Mouse (Mus musculus): ENCODE results near the gene Trp53inp2. TPM values are rescaled to one million over a fixed set of nuclear protein-coding genes. Genes with fewer than 3 reads are reported as not detected.

Gene Trp53inp2
- 94.0 and 104 TPM in 2 replicates for polyA plus RNA-seq (2014; fragmentation: Nextera tagmentation; extraction: Ambion mirVana)

- Histone ChIP-seq H3K27ac (ENCODE audit: low read depth, low read length) (peak within 1 kb of the TSS; percentile 98), H3K4me2 (ENCODE audit: low read depth) (peak within 1 kb of the TSS; percentile 82), H3K4me1 (ENCODE audit: control insufficient read depth, insufficient read depth, low read length) (peaks cover 13% of the 10 kb centered on the region), H3K36me3 (ENCODE audit: control insufficient read depth, insufficient read depth, low read length) (no peaks in the 10 kb centered on the region), H3K9ac (ENCODE audit: low read length) (peak within 1 kb of the TSS; percentile 96), H3K9me3 (ENCODE audit: control insufficient read depth, low read length) (no peaks in the 10 kb centered on the region), H3K27me3 (ENCODE audit: control insufficient read depth, insufficient read depth, low read length) (no peaks in the 10 kb centered on the region), H3K4me3 (ENCODE audit: low read depth, low read length) (peak within 1 kb of the TSS; percentile 80)
- DNase-seq (ENCODE audit: low spot score) (no peak), ATAC-seq (ENCODE audit: insufficient read depth, low FRiP score, low TSS enrichment) (no peak)
- 40% methylated on average over 8 of the region's 8 CpGs for WGBS
Observed at GRCm38 (mm10) chr2:155380261-155381059, at the start of gene Trp53inp2. Trp53inp2 (plus strand) TSS chr2:155381059.

GRCm38 (mm10) chr2:155331351-155331750, 49.5 kb upstream of the Trp53inp2 start:
- Histone ChIP-seq H3K36me3 (ENCODE audit: control insufficient read depth, insufficient read depth, low read length) (peaks cover 10% of the 10 kb centered on the region), H3K27me3 (ENCODE audit: control insufficient read depth, insufficient read depth, low read length) (no peaks in the 10 kb centered on the region), H3K9ac (ENCODE audit: low read length) (no peak overlapping the region), H3K27ac (ENCODE audit: low read depth, low read length) (no peak overlapping the region), H3K9me3 (ENCODE audit: control insufficient read depth, low read length) (no peaks in the 10 kb centered on the region), H3K4me1 (ENCODE audit: control insufficient read depth, insufficient read depth, low read length) (no peaks in the 10 kb centered on the region), H3K4me3 (ENCODE audit: low read depth, low read length) (no peak overlapping the region), H3K4me2 (ENCODE audit: low read depth) (no peak overlapping the region)
- DNase-seq (ENCODE audit: low spot score): no peak
- ATAC-seq (ENCODE audit: insufficient read depth, low FRiP score, low TSS enrichment): no peak
- WGBS: 93% methylated on average over 4 of the region's 4 CpGs

GRCm38 (mm10) chr2:155333421-155333820, 47.4 kb upstream of the Trp53inp2 start:
- 91% methylated on average over 1 of the region's 1 CpGs for WGBS
- no peak overlapping the region for H3K4me3 ChIP-seq (ENCODE audit: low read depth, low read length)
- H3K9ac ChIP-seq (ENCODE audit: low read length): no peak overlapping the region
- no peaks in the 10 kb centered on the region for H3K9me3 ChIP-seq (ENCODE audit: control insufficient read depth, low read length)
- ATAC-seq (ENCODE audit: insufficient read depth, low FRiP score, low TSS enrichment) (no peak), DNase-seq (ENCODE audit: low spot score) (no peak)
- no peaks in the 10 kb centered on the region for H3K27me3 ChIP-seq (ENCODE audit: control insufficient read depth, insufficient read depth, low read length)
- no peaks in the 10 kb centered on the region for H3K4me1 ChIP-seq (ENCODE audit: control insufficient read depth, insufficient read depth, low read length)
- no peak overlapping the region for H3K27ac ChIP-seq (ENCODE audit: low read depth, low read length)
- no peak overlapping the region for H3K4me2 ChIP-seq (ENCODE audit: low read depth)
- peaks cover 5% of the 10 kb centered on the region; the same call in 1 of the 2 replicates for H3K36me3 ChIP-seq (ENCODE audit: control insufficient read depth, insufficient read depth, low read length)

GRCm38 (mm10) chr2:155335231-155335630, 45.6 kb upstream of the Trp53inp2 start:
- Histone ChIP-seq H3K4me2 (ENCODE audit: low read depth) (no peak overlapping the region), H3K4me1 (ENCODE audit: control insufficient read depth, insufficient read depth, low read length) (no peaks in the 10 kb centered on the region), H3K4me3 (ENCODE audit: low read depth, low read length) (no peak overlapping the region), H3K27me3 (ENCODE audit: control insufficient read depth, insufficient read depth, low read length) (no peaks in the 10 kb centered on the region), H3K9ac (ENCODE audit: low read length) (no peak overlapping the region), H3K27ac (ENCODE audit: low read depth, low read length) (no peak overlapping the region), H3K9me3 (ENCODE audit: control insufficient read depth, low read length) (no peaks in the 10 kb centered on the region), H3K36me3 (ENCODE audit: control insufficient read depth, insufficient read depth, low read length) (peaks cover 3% of the 10 kb centered on the region; the same call in 1 of the 2 replicates)
- ATAC-seq (ENCODE audit: insufficient read depth, low FRiP score, low TSS enrichment) (no peak), DNase-seq (ENCODE audit: low spot score) (no peak)
- WGBS: 75% methylated on average over 1 of the region's 1 CpGs

- Histone ChIP-seq H3K27ac (ENCODE audit: low read depth, low read length) (no peak overlapping the region), H3K9ac (ENCODE audit: low read length) (no peak overlapping the region), H3K4me1 (ENCODE audit: control insufficient read depth, insufficient read depth, low read length) (no peaks in the 10 kb centered on the region), H3K9me3 (ENCODE audit: control insufficient read depth, low read length) (no peaks in the 10 kb centered on the region), H3K4me2 (ENCODE audit: low read depth) (no peak overlapping the region), H3K27me3 (ENCODE audit: control insufficient read depth, insufficient read depth, low read length) (no peaks in the 10 kb centered on the region), H3K4me3 (ENCODE audit: low read depth, low read length) (no peak overlapping the region), H3K36me3 (ENCODE audit: control insufficient read depth, insufficient read depth, low read length) (peaks cover 1% of the 10 kb centered on the region; the same call in 1 of the 2 replicates)
- DNase-seq (ENCODE audit: low spot score): no peak
- ATAC-seq (ENCODE audit: insufficient read depth, low FRiP score, low TSS enrichment): no peak
- WGBS: 98% methylated on average over 3 of the region's 3 CpGs
Observed at GRCm38 (mm10) chr2:155336254-155336653, 44.6 kb upstream of the Trp53inp2 start.

GRCm38 (mm10) chr2:155340166-155340565, 40.7 kb upstream of the Trp53inp2 start:
- Histone ChIP-seq H3K9ac (ENCODE audit: low read length) (no peak overlapping the region), H3K27me3 (ENCODE audit: control insufficient read depth, insufficient read depth, low read length) (no peaks in the 10 kb centered on the region), H3K27ac (ENCODE audit: low read depth, low read length) (no peak overlapping the region), H3K36me3 (ENCODE audit: control insufficient read depth, insufficient read depth, low read length) (no peaks in the 10 kb centered on the region), H3K9me3 (ENCODE audit: control insufficient read depth, low read length) (no peaks in the 10 kb centered on the region), H3K4me1 (ENCODE audit: control insufficient read depth, insufficient read depth, low read length) (no peaks in the 10 kb centered on the region), H3K4me2 (ENCODE audit: low read depth) (no peak overlapping the region), H3K4me3 (ENCODE audit: low read depth, low read length) (no peak overlapping the region)
- DNase-seq (ENCODE audit: low spot score): no peak
- no peak for ATAC-seq (ENCODE audit: insufficient read depth, low FRiP score, low TSS enrichment)

- Histone ChIP-seq H3K4me1 (ENCODE audit: control insufficient read depth, insufficient read depth, low read length) (no peaks in the 10 kb centered on the region), H3K27me3 (ENCODE audit: control insufficient read depth, insufficient read depth, low read length) (no peaks in the 10 kb centered on the region), H3K9me3 (ENCODE audit: control insufficient read depth, low read length) (no peaks in the 10 kb centered on the region), H3K4me2 (ENCODE audit: low read depth) (no peak overlapping the region), H3K9ac (ENCODE audit: low read length) (no peak overlapping the region), H3K4me3 (ENCODE audit: low read depth, low read length) (no peak overlapping the region), H3K27ac (ENCODE audit: low read depth, low read length) (no peak overlapping the region), H3K36me3 (ENCODE audit: control insufficient read depth, insufficient read depth, low read length) (no peaks in the 10 kb centered on the region)
- 89% methylated on average over 1 of the region's 1 CpGs for WGBS
- DNase-seq (ENCODE audit: low spot score) (no peak), ATAC-seq (ENCODE audit: insufficient read depth, low FRiP score, low TSS enrichment) (no peak)
Observed at GRCm38 (mm10) chr2:155346670-155347069, 34.2 kb upstream of the Trp53inp2 start.

- H3K9me3 ChIP-seq (ENCODE audit: control insufficient read depth, low read length): no peaks in the 10 kb centered on the region
Observed at GRCm38 (mm10) chr2:155354402-155354801, 26.5 kb upstream of the Trp53inp2 start.

More at GRCm38 (mm10) chr2:155354402-155354801, 26.5 kb upstream of the Trp53inp2 start:
- Histone ChIP-seq H3K4me3 (ENCODE audit: low read depth, low read length) (no peak overlapping the region), H3K36me3 (ENCODE audit: control insufficient read depth, insufficient read depth, low read length) (no peaks in the 10 kb centered on the region), H3K27me3 (ENCODE audit: control insufficient read depth, insufficient read depth, low read length) (no peaks in the 10 kb centered on the region), H3K4me2 (ENCODE audit: low read depth) (no peak overlapping the region), H3K9ac (ENCODE audit: low read length) (no peak overlapping the region), H3K4me1 (ENCODE audit: control insufficient read depth, insufficient read depth, low read length) (no peaks in the 10 kb centered on the region; the same call in 1 of the 2 replicates), H3K27ac (ENCODE audit: low read depth, low read length) (no peak overlapping the region)
- WGBS: 89% methylated on average over 3 of the region's 3 CpGs
- no peak for ATAC-seq (ENCODE audit: insufficient read depth, low FRiP score, low TSS enrichment)
- DNase-seq (ENCODE audit: low spot score): no peak
